8 mouse cellular contexts compared by ENCODE assay signal in the genomic region with DNA sequence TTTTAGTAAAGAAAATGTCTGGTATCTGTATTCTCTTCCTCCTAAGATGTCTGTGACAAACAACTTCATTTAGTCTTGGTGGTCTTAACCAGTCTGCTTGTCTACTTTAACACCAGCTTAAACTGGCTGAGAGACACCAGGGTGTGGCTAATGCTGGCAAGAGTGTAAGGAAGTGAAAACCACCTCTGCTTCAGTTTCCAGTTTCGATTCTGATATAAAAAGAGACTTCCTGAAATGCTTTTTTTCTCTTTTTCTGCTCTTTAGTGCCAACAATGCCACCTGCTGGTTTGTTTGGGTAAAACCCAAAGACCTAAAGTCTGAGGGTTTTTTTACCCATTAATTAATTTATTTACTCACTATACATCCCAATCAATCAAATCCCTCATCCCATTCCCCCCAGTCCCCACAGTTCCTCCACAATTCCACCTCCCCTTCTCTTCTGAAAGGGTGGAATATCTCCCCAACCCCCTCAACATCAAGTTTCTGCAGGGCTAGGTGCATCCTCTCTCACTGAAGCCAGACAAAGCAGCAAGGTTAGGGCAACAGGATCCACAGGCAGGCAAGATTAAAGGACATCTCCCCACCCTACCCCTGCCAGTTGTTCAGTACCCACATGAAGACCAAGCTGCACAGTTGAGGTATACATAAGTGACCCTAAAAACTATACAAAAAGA. TPM values are rescaled to one million over a fixed set of nuclear protein-coding genes. Genes with fewer than 3 reads are reported as not detected.
DNase-seq lines count a peak whose midpoint lies in the region; ATAC-seq and TF ChIP-seq lines count a peak whose summit lies in the region.
"Not testable (repeated sequence)": the region's sequence is repeated elsewhere in the genome, so short reads cannot be mapped to it uniquely, and the experiment has no call there.

No protein-coding gene starts in this region.

- not testable (repeated sequence) for H3K27me3 ChIP-seq in hindbrain, embryonic 15.5 days; stomach, postnatal 0 days (ENCODE audit: control insufficient read depth, insufficient read depth, low read length)

- H3K9ac ChIP-seq in hindbrain, embryonic 15.5 days; stomach, postnatal 0 days (ENCODE audit: low read length): not testable (repeated sequence)

- not testable (repeated sequence) for H3K9me3 ChIP-seq in hindbrain, embryonic 15.5 days; stomach, postnatal 0 days (ENCODE audit: control insufficient read depth, low read length)

- DNase-seq in CD4-positive helper T cell, adult 2 months (ENCODE audit: low read depth, low spot score): peak; percentile 87
- peak; percentile 16 for DNase-seq in embryo, embryonic 10 days (ENCODE audit: low spot score)
- DNase-seq in gastrocnemius, postnatal 10 days: peak; percentile 9
- DNase-seq in layer of hippocampus, adult 11-12 months (ENCODE audit: low spot score): peak; percentile 31
- peak; percentile 40 to 63 for DNase-seq in lung, adult 18-20 months
- peak; percentile 85 for DNase-seq in naive thymus-derived CD4-positive, alpha-beta T cell, adult 2 months (ENCODE audit: low read depth)
- peak; percentile 29 for DNase-seq in stomach, postnatal 0 days (ENCODE audit: low spot score)

- H3K4me3 ChIP-seq in hindbrain, embryonic 15.5 days; stomach, postnatal 0 days (ENCODE audit: low read depth, low read length): not testable (repeated sequence)

- H3K27ac ChIP-seq in hindbrain, embryonic 15.5 days (replicated peaks); stomach, postnatal 0 days (replicated peaks): not testable (repeated sequence)

- peak; percentile 76 for TF ChIP-seq CTCF in stomach, postnatal 0 days (IDR thresholded peaks at IDR 0.05; ENCODE audit: low read depth)

- TF ChIP-seq EP300 in stomach, postnatal 0 days (optimal IDR thresholded peaks at IDR 0.05): not testable (repeated sequence)

- WGBS in hindbrain, embryonic 15.5 days: 10% methylated on average over 1 of the region's 1 CpGs
- 0% methylated on average over 1 of the region's 1 CpGs for WGBS in stomach, postnatal 0 days

- not testable (repeated sequence) for H3K4me1 ChIP-seq in hindbrain, embryonic 15.5 days (replicated peaks); stomach, postnatal 0 days (replicated peaks; ENCODE audit: control insufficient read depth, insufficient read depth)

- ATAC-seq in hindbrain, embryonic 15.5 days (ENCODE audit: low FRiP score, low read depth): peak; percentile 56; the same call in 1 of the 2 replicates
- peak; percentile 77 for ATAC-seq in stomach, postnatal 0 days (ENCODE audit: low FRiP score, low TSS enrichment)

- not testable (repeated sequence) for H3K36me3 ChIP-seq in hindbrain, embryonic 15.5 days; stomach, postnatal 0 days (ENCODE audit: control insufficient read depth, insufficient read depth, low read length)

- 0 out of 2 replicates have a peak overlapping the region, but pooled peaks have one; percentile 19 for H3K4me2 ChIP-seq in hindbrain, embryonic 15.5 days
- H3K4me2 ChIP-seq in stomach, postnatal 0 days (replicated peaks; ENCODE audit: low read depth): not testable (repeated sequence)

RNA-seq across cellular contexts. Expression of gene Samd9l, which starts 53.3 kb away (rescaled TPM):
- 1 to 10 TPM; 6.3 to 7.9 TPM for total RNA-seq in gastrocnemius, postnatal 10 days (2021)
- 1.4 and 1.5 TPM in 2 replicates for polyA plus RNA-seq in hindbrain, embryonic 15.5 days (2015; fragmentation: Nextera tagmentation; extraction: Ambion mirVana)
- polyA plus RNA-seq in stomach, postnatal 0 days (2015; fragmentation: Nextera tagmentation; extraction: Ambion mirVana): 8.4 and 8.6 TPM in 2 replicates

Comparison
In these comparisons a context has a peak if more than half of its experiments do, and no peak if none do; other contexts are left out.
1. DNase-seq: peak in every context shown above with its lines; median percentile 87 in CD4-positive helper T cell, adult 2 months; 85 in naive thymus-derived CD4-positive, alpha-beta T cell, adult 2 months; 52 in lung, adult 18-20 months; 31 in layer of hippocampus, adult 11-12 months; 29 in stomach, postnatal 0 days; 16 in embryo, embryonic 10 days; 9 in gastrocnemius, postnatal 10 days.